Mouse (Mus musculus) myocyte (in vitro differentiated cells): ENCODE data around the gene Mgme1.

ENCODE experiments used
- MAX ChIP-seq: IDR thresholded peaks from one replicate; pipeline ENCODE4 v1.6.1; 2011; ENCODE audit warnings: low read depth, mild to moderate bottlenecking, control low read depth
- MYOD1 ChIP-seq, 3 experiments: IDR thresholded peaks; one replicate each; pipeline ENCODE4 v1.6.1; 2011; ENCODE audit warnings: control low read depth in 2 of 3, low read depth in 2 of 3, mild to moderate bottlenecking in 2 of 3, moderate library complexity in 1 of 3; ENCODE audit not compliant: insufficient read length in 2 of 3, control insufficient read depth in 1 of 3
- POLR2A ChIP-seq: IDR thresholded peaks from one replicate; pipeline ENCODE4 v1.6.1; 2011; ENCODE audit warnings: low read depth, mild to moderate bottlenecking, control low read depth, moderate library complexity; ENCODE audit not compliant: insufficient read length
- POLR2AphosphoS2 ChIP-seq: IDR thresholded peaks from one replicate; pipeline ENCODE4 v1.6.1; 2011; ENCODE audit warnings: low read depth, control low read depth; ENCODE audit not compliant: insufficient read length
- REST ChIP-seq: IDR thresholded peaks from one replicate; pipeline ENCODE4 v1.6.1; 2011; ENCODE audit warnings: mild to moderate bottlenecking, control low read depth, moderate library complexity; ENCODE audit not compliant: insufficient read depth, insufficient read length
- TCF12 ChIP-seq: IDR thresholded peaks from one replicate; pipeline ENCODE4 v1.6.1; 2011; ENCODE audit warnings: mild to moderate bottlenecking, control low read depth; ENCODE audit not compliant: poor library complexity, insufficient read depth, severe bottlenecking
- USF1 ChIP-seq: IDR thresholded peaks from one replicate; pipeline ENCODE4 v1.6.1; 2011; ENCODE audit warnings: low read depth, mild to moderate bottlenecking, control low read depth, moderate library complexity

DNA sequence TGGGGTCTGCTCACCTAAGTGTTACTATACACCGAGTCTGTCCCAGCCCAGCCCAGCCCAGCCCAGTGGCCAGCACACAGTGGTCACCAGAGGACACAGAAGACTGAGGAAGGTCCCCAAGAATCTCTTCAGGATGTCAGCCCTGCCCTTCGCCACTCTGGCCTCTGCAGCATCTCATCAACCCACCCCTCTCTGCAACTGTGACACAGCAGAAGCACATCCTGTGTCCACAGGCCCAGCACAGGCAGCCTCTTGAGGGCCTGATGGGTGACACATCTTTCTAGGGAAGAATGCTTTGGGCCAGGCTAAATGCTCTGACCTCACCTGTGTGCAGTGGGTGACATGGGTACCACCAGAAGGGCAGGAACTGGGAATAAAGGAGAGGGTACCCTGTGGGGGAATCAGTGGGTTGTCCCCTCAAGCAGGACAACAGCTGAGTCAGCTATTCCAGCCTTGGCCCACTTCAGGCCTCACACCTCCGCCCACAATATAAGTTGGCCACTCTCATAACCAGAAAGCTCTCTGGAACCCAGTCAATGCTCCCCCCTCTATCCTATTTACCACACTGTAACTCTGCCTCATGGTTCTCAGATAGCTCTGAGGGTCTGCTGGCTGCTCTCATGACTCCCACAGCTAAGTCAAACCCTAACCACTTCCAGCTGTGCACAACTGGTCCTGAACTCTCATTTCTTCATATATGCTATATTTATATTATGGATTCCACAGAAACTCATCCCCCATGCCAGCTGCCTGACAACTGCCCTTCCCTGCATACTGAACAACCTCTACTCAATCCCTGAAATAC lies 30.2 kb upstream of the Mgme1 start:
- TF ChIP-seq TCF12 (no peak), MYOD1 (IDR thresholded peaks at IDR 0.05; ENCODE audit: control insufficient read depth in 1 of 3, insufficient read length in 2 of 3, low read depth in 2 of 3) (no peak), POLR2AphosphoS2 (no peak), POLR2A (no peak), MAX (no peak), REST (no peak), USF1 (no peak)
